Mouse (Mus musculus) liver, embryonic 14.5 days (tissue): ENCODE measurements around the gene Trp53i11. TPM values are rescaled to one million over a fixed set of nuclear protein-coding genes. Genes with fewer than 3 reads are reported as not detected.

Source experiments
- ATAC-seq: fragments of 200-750 bp; cut with Nextera tagmentation; 2 replicates; pipeline ENCODE4 v1.8.0; 2017; ENCODE audit warnings: moderate number of reproducible peaks, mild to moderate bottlenecking, moderate library complexity; ENCODE audit not compliant: insufficient read depth
- DNase-seq, 3 experiments: peaks; one replicate each; pipeline ENCODE4 v3.0.0-alpha.2; 2012 to 2013; ENCODE audit warnings: low read depth in 3 of 3, low spot score in 3 of 3
- H3K27ac ChIP-seq: fragments of 300-500 bp; sonication (generic); 2 replicates; pipeline ENCODE4 v1.5.1; 2014; ENCODE audit warnings: moderate library complexity, mild to moderate bottlenecking, control low read depth, inconsistent platforms
- H3K27me3 ChIP-seq: fragments of 300-500 bp; sonication (generic); 2 replicates; pipeline ENCODE4 v1.6.1; 2014; ENCODE audit warnings: mild to moderate bottlenecking, low read length, moderate library complexity; ENCODE audit not compliant: control insufficient read depth, insufficient read depth
- H3K36me3 ChIP-seq: fragments of 300-500 bp; sonication (generic); replicated peaks from 2 replicates; pipeline ENCODE4 v1.6.1; 2014; ENCODE audit warnings: low read depth; ENCODE audit not compliant: control insufficient read depth, insufficient read depth
- H3K4me1 ChIP-seq, 2 experiments: fragments of 200-500 bp in 1 of 2; fragments of 300-500 bp in 1 of 2; sonication (generic) in 1 of 2; replicated peaks; 2 replicates each; pipeline ENCODE4 v1.6.1; 2012 to 2014; ENCODE audit warnings: antibody characterized with exemption in 1 of 2, inconsistent platforms in 1 of 2, low read length in 1 of 2; ENCODE audit not compliant: control insufficient read depth in 2 of 2, insufficient read depth in 2 of 2
- H3K4me2 ChIP-seq: fragments of 300-500 bp; sonication (generic); 2 replicates; pipeline ENCODE4 v1.6.1; 2014; ENCODE audit warnings: low read depth, mild to moderate bottlenecking, control low read depth, moderate library complexity
- H3K4me3 ChIP-seq, 2 experiments: fragments of 200-500 bp in 1 of 2; fragments of 300-500 bp in 1 of 2; sonication (generic) in 1 of 2; 2 replicates each; pipeline ENCODE4 v1.5.1; 2012 to 2014; ENCODE audit warnings: low read depth in 2 of 2, low read length in 2 of 2, mild to moderate bottlenecking in 2 of 2, control low read depth in 1 of 2, inconsistent platforms in 1 of 2, moderate library complexity in 1 of 2; ENCODE audit not compliant: insufficient read depth in 1 of 2
- H3K9ac ChIP-seq: fragments of 300-500 bp; sonication (generic); replicated peaks from 2 replicates; pipeline ENCODE4 v1.6.1; 2014; ENCODE audit warnings: mild to moderate bottlenecking, control low read depth, moderate library complexity
- H3K9me3 ChIP-seq: fragments of 300-500 bp; sonication (generic); 2 replicates; pipeline ENCODE4 v1.6.1; 2016; ENCODE audit warnings: low read length, mixed read lengths; ENCODE audit not compliant: control insufficient read depth
- CTCF ChIP-seq: IDR thresholded peaks from 2 replicates; pipeline ENCODE4 v1.5.1; 2016; ENCODE audit warnings: antibody characterized with exemption, low read depth, control low read depth
- EP300 ChIP-seq: IDR thresholded peaks from 2 replicates; pipeline ENCODE4 v1.6.1; 2016; ENCODE audit warnings: antibody characterized with exemption, low read depth
- WGBS: fragments of 180-500 bp; shearing (Covaris S2); extraction: QIAGEN DNeasy Blood & Tissue Kit; methylation state at CpG from one replicate; pipeline ENCODE4 v1.1.7; 2014; ENCODE audit not compliant: insufficient replicate concordance; 5-methylcytosine and 5-hydroxymethylcytosine counted together
- polyA plus RNA-seq, 2 experiments: library from polyadenylated mRNA; depleted of rRNA in 1 of 2; stranded (reverse) in 1 of 2; unstranded in 1 of 2; fragments of >200 nt; fragmentation: Nextera tagmentation in 1 of 2; extraction: Ambion mirVana in 1 of 2; gene quantifications; 2 replicates each; pipeline versions ENCODE4 v1.2.1 to v1.2.3; 2012 to 2014

Trp53i11 gene
- polyA plus RNA-seq, 2 experiments: 1.9 TPM

DNA sequence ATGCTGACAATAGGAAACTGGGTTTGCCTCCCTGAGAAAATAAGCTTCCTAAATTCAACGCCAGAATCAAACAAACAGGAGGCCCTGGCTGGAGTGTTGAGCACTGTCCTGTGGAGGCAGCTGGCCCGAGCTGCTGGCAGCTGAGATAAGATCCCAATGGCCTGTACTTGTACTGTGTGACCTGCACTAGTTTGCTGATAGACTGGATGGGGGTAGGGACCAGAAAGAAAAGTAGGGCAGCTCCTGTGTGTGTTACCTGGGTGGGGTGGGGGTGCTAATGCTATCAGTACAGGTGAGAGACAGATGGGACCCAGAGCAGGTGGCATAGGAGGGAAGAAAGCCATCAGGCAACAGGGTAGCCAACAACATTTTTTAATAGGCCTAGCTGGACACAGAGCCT, 37.3 kb upstream of the Trp53i11 start:
- no peak for TF ChIP-seq CTCF
- no peak for TF ChIP-seq EP300
- no peak overlapping the region for H3K9ac ChIP-seq
- no peaks in the 10 kb centered on the region for H3K36me3 ChIP-seq
- H3K9me3 ChIP-seq: no peaks in the 10 kb centered on the region
- ATAC-seq (no peak), DNase-seq (no peak)
- 20% methylated on average over 2 of the region's 2 CpGs for WGBS
- no peak overlapping the region for H3K27ac ChIP-seq
- H3K4me1 ChIP-seq: no peaks in the 10 kb centered on the region
- H3K4me2 ChIP-seq: no peak overlapping the region
- H3K4me3 ChIP-seq: no peak overlapping the region
- H3K27me3 ChIP-seq: no peaks in the 10 kb centered on the region

- Histone ChIP-seq H3K9ac (no peak overlapping the region), H3K4me1 (no peaks in the 10 kb centered on the region), H3K4me3 (no peak overlapping the region), H3K36me3 (no peaks in the 10 kb centered on the region), H3K27ac (no peak overlapping the region), H3K4me2 (no peak overlapping the region), H3K27me3 (no peaks in the 10 kb centered on the region), H3K9me3 (no peaks in the 10 kb centered on the region)
- 55% methylated on average over 9 of the region's 9 CpGs for WGBS
- ATAC-seq: no peak
- DNase-seq: no peak
- no peak for TF ChIP-seq CTCF
- no peak for TF ChIP-seq EP300
These were observed 36.5 kb upstream of the Trp53i11 start for GRCm38 (mm10) chr2:93150673-93151450.

GRCm38 (mm10) chr2:93152191-93152601, 35.2 kb upstream of the Trp53i11 start:
- Histone ChIP-seq H3K4me2 (no peak overlapping the region), H3K36me3 (no peaks in the 10 kb centered on the region), H3K9ac (no peak overlapping the region), H3K27me3 (no peaks in the 10 kb centered on the region), H3K4me1 (no peaks in the 10 kb centered on the region), H3K27ac (no peak overlapping the region), H3K9me3 (no peaks in the 10 kb centered on the region), H3K4me3 (no peak overlapping the region)
- TF ChIP-seq CTCF (no peak), EP300 (no peak)
- WGBS: 49% methylated on average over 6 of the region's 6 CpGs
- ATAC-seq (no peak), DNase-seq (no peak)

- Histone ChIP-seq H3K27ac (no peak overlapping the region), H3K9me3 (no peaks in the 10 kb centered on the region), H3K27me3 (no peaks in the 10 kb centered on the region), H3K4me1 (no peaks in the 10 kb centered on the region), H3K9ac (no peak overlapping the region), H3K4me2 (no peak overlapping the region), H3K4me3 (no peak overlapping the region), H3K36me3 (no peaks in the 10 kb centered on the region)
- 60% methylated on average over 7 of the region's 7 CpGs for WGBS
- ATAC-seq: no peak
- no peak for DNase-seq
- no peak for TF ChIP-seq CTCF
- TF ChIP-seq EP300: no peak
These were observed 34.4 kb upstream of the Trp53i11 start for GRCm38 (mm10) chr2:93152883-93153491.

- 74% methylated on average over 1 of the region's 1 CpGs for WGBS
- H3K27ac ChIP-seq: no peak overlapping the region
These were observed 33.5 kb upstream of the Trp53i11 start for GRCm38 (mm10) chr2:93153833-93154232.

More at GRCm38 (mm10) chr2:93153833-93154232, 33.5 kb upstream of the Trp53i11 start:
- Histone ChIP-seq H3K36me3 (no peaks in the 10 kb centered on the region), H3K4me3 (no peak overlapping the region), H3K4me2 (no peak overlapping the region), H3K27me3 (no peaks in the 10 kb centered on the region), H3K4me1 (no peaks in the 10 kb centered on the region), H3K9ac (no peak overlapping the region), H3K9me3 (no peaks in the 10 kb centered on the region)
- TF ChIP-seq CTCF (no peak), EP300 (no peak)
- no peak for ATAC-seq
- no peak for DNase-seq
